Mouse (Mus musculus) thymus, adult 2 months (tissue): Measurements from ENCODE around the gene Gm13283. TPM values are rescaled to one million over a fixed set of nuclear protein-coding genes. Genes with fewer than 3 reads are reported as not detected.
"Not testable (repeated sequence)": the region's sequence is repeated elsewhere in the genome, so short reads cannot be mapped to it uniquely, and the experiment has no call there.

Experiments used
- DNase-seq: peaks from one replicate; pipeline ENCODE4 v3.0.0; 2021
- H3K27ac ChIP-seq: fragments of 200-500 bp; 2 replicates; pipeline ENCODE4 v1.5.1; 2012; ENCODE audit warnings: low read length, control low read depth; ENCODE audit not compliant: control insufficient read depth, insufficient read depth
- H3K27me3 ChIP-seq: fragments of 200-500 bp; 2 replicates; pipeline ENCODE4 v1.6.1; 2012; ENCODE audit warnings: mild to moderate bottlenecking, low read length, moderate library complexity, mixed read lengths; ENCODE audit not compliant: control insufficient read depth, insufficient read depth
- H3K36me3 ChIP-seq: fragments of 200-500 bp; 2 replicates; pipeline ENCODE4 v1.6.1; 2012; ENCODE audit warnings: mild to moderate bottlenecking, low read length, moderate library complexity; ENCODE audit not compliant: control insufficient read depth, insufficient read depth
- H3K4me1 ChIP-seq: fragments of 200-500 bp; replicated peaks from 2 replicates; pipeline ENCODE4 v1.6.1; 2012; ENCODE audit warnings: low read length; ENCODE audit not compliant: control insufficient read depth, insufficient read depth
- H3K4me3 ChIP-seq: fragments of 200-500 bp; 2 replicates; pipeline ENCODE4 v1.5.1; 2012; ENCODE audit warnings: mild to moderate bottlenecking, low read length, control low read depth, moderate library complexity; ENCODE audit not compliant: control insufficient read depth, insufficient read depth
- CTCF ChIP-seq: fragments of 200-500 bp; IDR thresholded peaks from 2 replicates; pipeline ENCODE4 v1.5.1; 2012; ENCODE audit warnings: mild to moderate bottlenecking, control low read depth, low read length, moderate library complexity, borderline replicate concordance; ENCODE audit not compliant: control insufficient read depth, poor library complexity, insufficient read depth; ENCODE audit errors: extremely low read depth
- POLR2A ChIP-seq: fragments of 200-500 bp; IDR thresholded peaks from 2 replicates; pipeline ENCODE4 v1.6.1; 2012; ENCODE audit warnings: mild to moderate bottlenecking, low read length, control low read depth, moderate library complexity; ENCODE audit not compliant: control insufficient read depth, poor library complexity, insufficient read depth; ENCODE audit errors: extremely low read depth
- WGBS: fragments of 180-500 bp; shearing (Covaris S2); methylation state at CpG from one replicate; pipeline ENCODE4 v1.1.7; 2018; 5-methylcytosine and 5-hydroxymethylcytosine counted together
- polyA plus RNA-seq: library from polyadenylated mRNA; depleted of rRNA; stranded (reverse); fragments of >200 nt; gene quantifications from 2 replicates; pipeline ENCODE4 v1.2.3, GENCODE M21; 2012

The Gm13283 gene
- polyA plus RNA-seq, 1 experiment: 0.07 TPM

DNA sequence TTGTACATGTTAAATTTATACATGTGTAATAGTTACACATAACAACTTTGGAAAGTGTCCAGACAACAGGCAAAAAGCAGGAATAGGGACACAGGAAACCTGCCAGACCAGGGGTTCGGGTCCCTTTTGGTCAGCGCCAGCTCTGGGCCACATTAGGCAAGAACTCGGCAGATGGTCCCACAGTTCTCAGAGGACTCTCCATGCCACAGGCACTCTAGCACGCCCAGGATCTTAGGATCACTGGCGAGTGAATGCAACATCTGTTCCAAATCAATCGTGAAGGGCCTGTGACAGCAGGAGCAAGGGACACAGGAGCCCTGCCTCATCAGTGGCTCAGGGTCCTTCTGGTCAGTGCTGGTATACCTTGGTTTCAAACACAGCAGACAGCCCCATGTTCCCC, 10.0 kb upstream of the Gm13283 start:
- no peak for DNase-seq
- Histone ChIP-seq H3K4me1 (no peaks in the 10 kb centered on the region), H3K4me3 (no peak overlapping the region), H3K27ac (no peak overlapping the region), H3K27me3 (no peaks in the 10 kb centered on the region), H3K36me3 (no peaks in the 10 kb centered on the region)
- 94% methylated on average over 6 of the region's 6 CpGs for WGBS
- TF ChIP-seq POLR2A (no peak), CTCF (no peak)

DNA sequence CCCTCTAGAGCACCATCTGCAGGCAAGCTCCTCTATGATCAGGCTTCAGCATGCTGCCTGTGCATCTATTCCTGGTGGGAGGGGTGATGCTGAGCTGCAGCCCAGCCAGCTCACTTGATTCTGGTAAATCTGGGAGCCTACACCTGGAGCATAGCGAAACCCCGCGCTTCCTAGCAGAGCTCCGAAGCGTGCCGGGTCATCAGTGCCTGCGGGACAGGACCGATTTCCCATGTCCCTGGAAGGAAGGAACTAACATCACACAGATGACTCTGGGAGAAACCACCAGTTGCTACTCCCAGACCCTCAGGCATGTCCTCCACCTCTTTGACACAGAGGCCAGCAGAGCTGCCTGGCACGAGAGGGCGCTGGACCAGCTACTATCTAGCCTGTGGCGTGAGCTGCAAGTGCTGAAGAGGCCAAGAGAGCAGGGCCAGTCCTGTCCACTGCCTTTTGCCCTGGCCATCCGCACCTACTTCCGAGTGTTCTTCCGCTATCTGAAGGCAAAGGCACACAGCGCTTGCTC, 5.0 kb upstream of the Gm13283 start, which contains the start of gene Gm13271:
Gene Gm13271 (plus strand): TSS at position 51 of the 523 bp plus-strand sequence.
- H3K4me3 ChIP-seq, H3K4me1 ChIP-seq, H3K27me3 ChIP-seq, H3K36me3 ChIP-seq, H3K27ac ChIP-seq: not testable (repeated sequence)
- DNase-seq: peak; percentile 80
- 96% methylated on average over 15 of the region's 15 CpGs for WGBS

GRCm38 (mm10) chr4:88756581-88757513, 3.1 kb upstream of the Gm13283 start:
- not testable (repeated sequence) for H3K27me3 ChIP-seq, H3K4me1 ChIP-seq, H3K36me3 ChIP-seq
- Histone ChIP-seq H3K27ac (peak overlapping the region; percentile 69), H3K4me3 (peak overlapping the region; percentile 58)
- peak; percentile 14; the same call in 1 of the 2 replicates for TF ChIP-seq POLR2A
- 7% methylated on average over 29 of the region's 31 CpGs for WGBS
- peak; percentile 25 for DNase-seq

GRCm38 (mm10) chr4:88757628-88758031, 2.3 kb upstream of the Gm13283 start:
- not testable (repeated sequence) for H3K27me3 ChIP-seq, H3K27ac ChIP-seq, H3K36me3 ChIP-seq, H3K4me1 ChIP-seq
- 0% methylated on average over 21 of the region's 21 CpGs for WGBS
- H3K4me3 ChIP-seq: peak overlapping the region; percentile 58
- peak; percentile 92 for DNase-seq
- peak; percentile 53 for TF ChIP-seq CTCF

- H3K27me3 ChIP-seq, H3K36me3 ChIP-seq, H3K4me1 ChIP-seq, H3K27ac ChIP-seq, DNase-seq, H3K4me3 ChIP-seq: not testable (repeated sequence)
- 96% methylated on average over 9 of the region's 9 CpGs for WGBS
These were observed 1.2 kb upstream of the Gm13283 start for GRCm38 (mm10) chr4:88758751-88759150.

GRCm38 (mm10) chr4:88760431-88760830, 512 bp downstream of the Gm13283 start:
- 1% methylated on average over 26 of the region's 28 CpGs for WGBS
- H3K27ac ChIP-seq, H3K36me3 ChIP-seq, H3K27me3 ChIP-seq, H3K4me1 ChIP-seq: not testable (repeated sequence)
- DNase-seq: peak; percentile 35
- H3K4me3 ChIP-seq: peak overlapping the region; percentile 86
- 0 out of 2 replicates have a peak, but pooled peaks have one; percentile 23 for TF ChIP-seq POLR2A

DNA sequence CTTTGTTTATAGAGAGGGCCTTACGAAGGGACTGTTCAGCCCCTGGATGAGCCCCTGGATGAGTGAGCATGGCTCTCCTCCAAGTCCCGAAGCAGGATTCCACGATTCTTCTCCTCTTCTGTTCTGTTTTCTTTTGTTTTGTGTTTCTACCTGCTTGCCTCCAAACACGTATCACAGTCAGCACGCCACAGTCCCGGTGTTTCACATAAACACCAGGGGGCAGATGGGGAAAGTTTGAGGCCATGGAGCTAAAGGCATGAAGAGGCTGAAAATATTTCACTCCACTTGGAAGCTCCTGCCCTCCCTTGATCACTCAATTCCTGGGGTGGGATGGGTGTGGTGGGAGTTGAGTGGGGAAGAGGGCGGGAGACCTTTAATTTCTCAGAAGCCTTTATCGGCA, 1.9 kb downstream of the Gm13283 start:
- WGBS: 80% methylated on average over 6 of the region's 8 CpGs
- not testable (repeated sequence) for H3K27me3 ChIP-seq, H3K4me3 ChIP-seq, H3K27ac ChIP-seq, H3K4me1 ChIP-seq, H3K36me3 ChIP-seq
- peak; percentile 95 for DNase-seq

GRCm38 (mm10) chr4:88762341-88762740, 2.4 kb downstream of the Gm13283 start:
- DNase-seq: peak; percentile 28
- 63% methylated on average over 9 of the region's 9 CpGs for WGBS
- not testable (repeated sequence) for H3K27ac ChIP-seq, H3K36me3 ChIP-seq, H3K27me3 ChIP-seq, H3K4me1 ChIP-seq, H3K4me3 ChIP-seq
